Comparison of ENCODE assay signal across 10 mouse cellular contexts in the genomic region with DNA sequence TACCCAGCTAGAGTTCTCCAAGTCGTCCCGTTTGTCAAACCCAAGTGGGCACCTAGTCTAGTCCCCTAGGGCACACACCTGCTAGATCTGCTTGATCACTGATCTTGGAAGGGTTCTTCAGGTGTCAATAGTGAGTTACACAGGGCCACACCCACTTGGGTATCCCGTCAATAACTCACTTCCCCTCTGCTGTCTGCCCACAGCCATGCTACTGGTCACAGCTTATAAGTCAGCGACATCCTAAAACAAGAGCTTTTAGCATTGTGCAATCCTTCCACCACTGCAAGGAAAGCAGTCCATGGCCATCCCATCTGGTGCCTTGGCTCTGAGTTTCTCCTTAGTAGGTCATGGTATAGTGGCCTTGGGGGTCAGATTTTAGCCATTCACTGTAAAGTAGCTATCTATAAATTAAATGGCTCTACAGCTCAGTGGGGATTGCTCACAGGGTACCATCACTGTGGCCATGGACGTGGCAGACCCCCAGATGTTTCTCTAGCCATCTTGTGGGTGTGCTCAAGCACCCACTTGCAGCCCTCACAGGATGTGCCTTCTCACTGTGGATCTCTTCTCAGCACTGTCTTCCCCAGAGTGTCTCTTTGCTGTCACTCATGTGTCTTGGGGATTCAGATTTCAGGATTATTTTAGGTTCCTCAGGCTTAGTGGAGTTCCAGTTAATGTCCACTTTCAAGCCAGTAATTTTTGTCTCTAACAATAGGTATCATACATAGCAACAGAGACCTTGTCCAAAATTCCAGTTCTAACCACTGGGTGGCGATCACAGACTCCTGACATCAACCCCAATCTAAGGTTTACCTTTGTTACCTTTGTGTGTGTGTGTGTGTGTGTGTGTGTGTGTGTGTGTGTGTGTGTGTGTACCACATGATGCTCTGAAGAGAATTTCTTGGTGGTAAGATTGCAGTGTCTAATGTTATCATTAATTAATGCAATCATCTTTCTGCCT. TPM values are rescaled to one million over a fixed set of nuclear protein-coding genes. Genes with fewer than 3 reads are reported as not detected.
A peak's percentile ranks its signal among the peaks of the same experiment; 100 is the strongest.
DNase-seq lines count a peak whose midpoint lies in the region; ATAC-seq and TF ChIP-seq lines count a peak whose summit lies in the region.
"Had no signal": no experiment of that assay in that cellular context is flagged by ENCODE, and none has a peak within 500 bp of the region (broad histone marks: within the 10 kb centered on the region; RNA-seq: fewer than 3 reads in every experiment).

No protein-coding gene starts in this region.

- TF ChIP-seq CTCF in brain, embryonic 14.5 days (IDR thresholded peaks at IDR 0.05; ENCODE audit: borderline replicate concordance, extremely low read depth, insufficient read depth, insufficient read length): peak; percentile 57; the same call in 1 of the 2 replicates
- TF ChIP-seq CTCF in forebrain, postnatal 0 days (IDR thresholded peaks at IDR 0.05; ENCODE audit: low read depth): peak; percentile 77

- WGBS in heart, embryonic 12.5 days: 55% methylated on average over 6 of the region's 6 CpGs
- 62% methylated on average over 6 of the region's 6 CpGs for WGBS in forebrain, postnatal 0 days
- WGBS in midbrain, embryonic 15.5 days: 65% methylated on average over 6 of the region's 6 CpGs

- H3K4me3 ChIP-seq in heart, embryonic 12.5 days: no peak overlapping the region
- H3K4me3 ChIP-seq in forebrain, postnatal 0 days (ENCODE audit: low read depth, low read length): no peak overlapping the region
- no peak overlapping the region for H3K4me3 ChIP-seq in midbrain, embryonic 15.5 days
- H3K4me3 ChIP-seq: heart, embryonic 13.5 days; myocyte had no signal

- H3K9ac ChIP-seq in heart, embryonic 12.5 days: no peak overlapping the region
- H3K9ac ChIP-seq in forebrain, postnatal 0 days: no peak overlapping the region
- no peak overlapping the region for H3K9ac ChIP-seq in midbrain, embryonic 15.5 days
- H3K9ac ChIP-seq: heart, embryonic 13.5 days had no signal

- no peak overlapping the region for H3K27ac ChIP-seq in heart, embryonic 12.5 days (ENCODE audit: poor library complexity, severe bottlenecking)
- no peak overlapping the region for H3K27ac ChIP-seq in forebrain, postnatal 0 days (ENCODE audit: low read depth, low read length)
- H3K27ac ChIP-seq in midbrain, embryonic 15.5 days: no peak overlapping the region
- H3K27ac ChIP-seq: heart, embryonic 13.5 days had no signal

- no peaks in the 10 kb centered on the region for H3K9me3 ChIP-seq in heart, embryonic 12.5 days (replicated peaks)
- no peaks in the 10 kb centered on the region for H3K9me3 ChIP-seq in forebrain, postnatal 0 days (ENCODE audit: low read length)
- H3K9me3 ChIP-seq in midbrain, embryonic 15.5 days: no peaks in the 10 kb centered on the region
- H3K9me3 ChIP-seq: heart, embryonic 13.5 days had no signal

- H3K4me2 ChIP-seq in heart, embryonic 12.5 days: no peak overlapping the region
- no peak overlapping the region for H3K4me2 ChIP-seq in forebrain, postnatal 0 days (ENCODE audit: low read depth)
- H3K4me2 ChIP-seq in midbrain, embryonic 15.5 days: no peak overlapping the region
- H3K4me2 ChIP-seq: heart, embryonic 13.5 days had no signal

- TF ChIP-seq POLR2A in brain, embryonic 14.5 days (IDR thresholded peaks at IDR 0.05; ENCODE audit: borderline replicate concordance, extremely low read depth, insufficient read depth, insufficient read length, poor library complexity, severe bottlenecking): no peak

- peak; percentile 92 for DNase-seq in heart, adult 11 months
- DNase-seq in B cell, adult 2 months: peak; percentile 74 to 80
- peak; percentile 70 for DNase-seq in brain, embryonic 14.5 days (ENCODE audit: low read depth)
- peak; percentile 58 for DNase-seq in forebrain, postnatal 0 days
- peak; percentile 58 to 82 for DNase-seq in kidney, postnatal 36 days
- peak; percentile 74 for DNase-seq in thymus, postnatal 14 days

- no peaks in the 10 kb centered on the region for H3K27me3 ChIP-seq in heart, embryonic 12.5 days (replicated peaks)
- no peaks in the 10 kb centered on the region for H3K27me3 ChIP-seq in forebrain, postnatal 0 days (ENCODE audit: insufficient read depth, low read length)
- H3K27me3 ChIP-seq in midbrain, embryonic 15.5 days (replicated peaks): 0 out of 2 replicates have a peak, but pooled peaks cover 8% of the 10 kb centered on the region
- H3K27me3 ChIP-seq: heart, embryonic 13.5 days had no signal

- H3K36me3 ChIP-seq in heart, embryonic 12.5 days: no peaks in the 10 kb centered on the region
- H3K36me3 ChIP-seq in forebrain, postnatal 0 days (ENCODE audit: insufficient read depth): no peaks in the 10 kb centered on the region
- H3K36me3 ChIP-seq in midbrain, embryonic 15.5 days (replicated peaks): no peaks in the 10 kb centered on the region
- H3K36me3 ChIP-seq: heart, embryonic 13.5 days had no signal

- H3K4me1 ChIP-seq in heart, embryonic 12.5 days (replicated peaks): no peaks in the 10 kb centered on the region; the same call in 1 of the 2 replicates
- H3K4me1 ChIP-seq in forebrain, postnatal 0 days (ENCODE audit: insufficient read depth): no peaks in the 10 kb centered on the region
- H3K4me1 ChIP-seq in midbrain, embryonic 15.5 days: no peaks in the 10 kb centered on the region

- ATAC-seq in heart, embryonic 12.5 days (ENCODE audit: insufficient number of reproducible peaks, low FRiP score): no peak
- ATAC-seq in forebrain, postnatal 0 days: peak; percentile 67; the same call in 1 of the 2 replicates
- peak; percentile 78 for ATAC-seq in midbrain, embryonic 15.5 days (replicated peaks)

RNA-seq across cellular contexts. Expression of gene Fgd3, which starts 6.4 kb away (rescaled TPM):
- polyA plus RNA-seq in heart, embryonic 12.5 days (2016; fragmentation: Nextera tagmentation; extraction: Ambion mirVana): 0.13 and 0.15 TPM in 2 replicates
- polyA plus RNA-seq in brain, embryonic 14.5 days (2012; rRNA removed): 8.6 TPM in 2 replicates
- 14.0 and 17.2 TPM in 2 replicates for total RNA-seq in forebrain, postnatal 0 days (2014; rRNA removed)
- 2.0 and 2.8 TPM in 2 replicates for polyA plus RNA-seq in forebrain, postnatal 0 days (2015; fragmentation: Nextera tagmentation; extraction: Ambion mirVana)
- polyA plus RNA-seq in midbrain, embryonic 15.5 days (2015; fragmentation: Nextera tagmentation; extraction: Ambion mirVana): 3.1 TPM in 2 replicates

RNA-seq across cellular contexts. Expression of gene Bicd2, which starts 14.9 kb away (rescaled TPM):
- 53.5 and 54.0 TPM in 2 replicates for polyA plus RNA-seq in heart, embryonic 12.5 days (2016; fragmentation: Nextera tagmentation; extraction: Ambion mirVana)
- 35.9 and 42.3 TPM in 2 replicates for polyA plus RNA-seq in brain, embryonic 14.5 days (2012; rRNA removed)
- total RNA-seq in forebrain, postnatal 0 days (2014; rRNA removed): 40.9 and 50.9 TPM in 2 replicates
- 20.8 and 23.7 TPM in 2 replicates for polyA plus RNA-seq in forebrain, postnatal 0 days (2015; fragmentation: Nextera tagmentation; extraction: Ambion mirVana)
- polyA plus RNA-seq in midbrain, embryonic 15.5 days (2015; fragmentation: Nextera tagmentation; extraction: Ambion mirVana): 28.3 and 29.2 TPM in 2 replicates
